Mouse (Mus musculus): ENCODE data around the gene Polg.

Polg gene

GRCm38 (mm10) chr7:79465461-79466044 is 609 bp downstream of the Polg start:
- peak in 1 of 2 experiments; percentile 27 for DNase-seq (ENCODE audit: low spot score in 2 of 2)

- no peak for DNase-seq (ENCODE audit: low spot score in 2 of 2)
Measured at GRCm38 (mm10) chr7:79464776-79465420, 1.3 kb downstream of the Polg start.

- no peak for DNase-seq (ENCODE audit: low spot score in 2 of 2)
Measured at GRCm38 (mm10) chr7:79463376-79464077, 2.6 kb downstream of the Polg start.

GRCm38 (mm10) chr7:79461721-79462120 is 4.4 kb downstream of the Polg start:
- DNase-seq (ENCODE audit: low spot score in 2 of 2), result no peak

- no peak for DNase-seq (ENCODE audit: low spot score in 2 of 2)
Measured at GRCm38 (mm10) chr7:79447486-79447885, 18.7 kb downstream of the Polg start.

- DNase-seq (ENCODE audit: low spot score in 2 of 2), result no peak
Measured at GRCm38 (mm10) chr7:79447048-79447447, 19.1 kb downstream of the Polg start.

- DNase-seq (ENCODE audit: low spot score in 2 of 2), result no peak
Measured at GRCm38 (mm10) chr7:79440035-79440434, 26.1 kb downstream of the Polg start.

- no peak for DNase-seq (ENCODE audit: low spot score in 2 of 2)
Measured at GRCm38 (mm10) chr7:79428243-79428642, 37.9 kb downstream of the Polg start.

GRCm38 (mm10) chr7:79425804-79426203 is 40.4 kb downstream of the Polg start:
- DNase-seq (ENCODE audit: low spot score in 2 of 2), result no peak

GRCm38 (mm10) chr7:79422876-79423275 is 43.3 kb downstream of the Polg start:
- DNase-seq (ENCODE audit: low spot score in 2 of 2), result no peak

- no peak for DNase-seq (ENCODE audit: low spot score in 2 of 2)
Measured at GRCm38 (mm10) chr7:79419950-79420349, 46.2 kb downstream of the Polg start.

GRCm38 (mm10) chr7:79414449-79415375 is 51.5 kb downstream of the Polg start:
- no peak for DNase-seq (ENCODE audit: low spot score in 2 of 2)

- DNase-seq (ENCODE audit: low spot score in 2 of 2), result no peak
Measured at GRCm38 (mm10) chr7:79400296-79400695, 65.9 kb downstream of the Polg start.

GRCm38 (mm10) chr7:79398971-79399370 is 67.2 kb downstream of the Polg start:
- no peak for DNase-seq (ENCODE audit: low spot score in 2 of 2)

GRCm38 (mm10) chr7:79398426-79398825 is 67.7 kb downstream of the Polg start:
- DNase-seq (ENCODE audit: low spot score in 2 of 2), result no peak

GRCm38 (mm10) chr7:79397446-79397963 is 68.7 kb downstream of the Polg start:
- peak in 1 of 2 experiments; percentile 19 for DNase-seq (ENCODE audit: low spot score in 2 of 2)

Data from urinary bladder, adult 18-20 months (tissue).